Mouse (Mus musculus): ENCODE measurements around the gene Gm20388.
A peak's percentile ranks its signal among the peaks of the same experiment; 100 is the strongest.

Gene Gm20388

GRCm38 (mm10) chr8:123865786-123866185 is 3955.1 kb downstream of the Gm20388 start:
- DNase-seq (ENCODE audit: low spot score): no peak

GRCm38 (mm10) chr8:123866971-123867370 is 3956.3 kb downstream of the Gm20388 start:
- DNase-seq (ENCODE audit: low spot score): no peak

- no peak for DNase-seq (ENCODE audit: low spot score)
These were observed 3961.4 kb downstream of the Gm20388 start for GRCm38 (mm10) chr8:123872048-123872447.

- no peak for DNase-seq (ENCODE audit: low spot score)
These were observed 3962.7 kb downstream of the Gm20388 start for GRCm38 (mm10) chr8:123873364-123873763.

- DNase-seq (ENCODE audit: low spot score): no peak
These were observed 3963.7 kb downstream of the Gm20388 start for GRCm38 (mm10) chr8:123874324-123874723.

- DNase-seq (ENCODE audit: low spot score): no peak
These were observed 3967.2 kb downstream of the Gm20388 start for GRCm38 (mm10) chr8:123877865-123878264.

GRCm38 (mm10) chr8:123880271-123880670 is 3969.6 kb downstream of the Gm20388 start:
- no peak for DNase-seq (ENCODE audit: low spot score)

GRCm38 (mm10) chr8:123880821-123881350 is 3970.2 kb downstream of the Gm20388 start:
- DNase-seq (ENCODE audit: low spot score): no peak

- no peak for DNase-seq (ENCODE audit: low spot score)
These were observed 3971.8 kb downstream of the Gm20388 start for GRCm38 (mm10) chr8:123882412-123882811.

GRCm38 (mm10) chr8:123883094-123883493 is 3972.5 kb downstream of the Gm20388 start:
- no peak for DNase-seq (ENCODE audit: low spot score)

GRCm38 (mm10) chr8:123884721-123885565 is 3974.3 kb downstream of the Gm20388 start:
- DNase-seq (ENCODE audit: low spot score): no peak

- DNase-seq (ENCODE audit: low spot score): no peak
These were observed 3976.5 kb downstream of the Gm20388 start for GRCm38 (mm10) chr8:123887163-123887562.

GRCm38 (mm10) chr8:123887956-123888355 is 3977.3 kb downstream of the Gm20388 start:
- no peak for DNase-seq (ENCODE audit: low spot score)

- DNase-seq (ENCODE audit: low spot score): no peak
These were observed 3979.2 kb downstream of the Gm20388 start for GRCm38 (mm10) chr8:123889797-123890196.

- DNase-seq (ENCODE audit: low spot score): peak; percentile 23
These were observed 3980.6 kb downstream of the Gm20388 start for GRCm38 (mm10) chr8:123891271-123891670.

- no peak for DNase-seq (ENCODE audit: low spot score)
These were observed 3981.4 kb downstream of the Gm20388 start for GRCm38 (mm10) chr8:123891883-123892585.

GRCm38 (mm10) chr8:123892586-123893155 is 3982.0 kb downstream of the Gm20388 start:
- no peak for DNase-seq (ENCODE audit: low spot score)

GRCm38 (mm10) chr8:123893413-123893812 is 3982.8 kb downstream of the Gm20388 start:
- DNase-seq (ENCODE audit: low spot score): no peak

GRCm38 (mm10) chr8:123894502-123895097 is 3984.0 kb downstream of the Gm20388 start, which contains the start of gene Acta1:
Gene Acta1 (minus strand): TSS chr8:123894751.
- no peak for DNase-seq (ENCODE audit: low spot score)

GRCm38 (mm10) chr8:123895230-123895629 is 3984.6 kb downstream of the Gm20388 start:
- DNase-seq (ENCODE audit: low spot score): no peak

GRCm38 (mm10) chr8:123895680-123896365 is 3985.2 kb downstream of the Gm20388 start:
- DNase-seq (ENCODE audit: low spot score): no peak

All from urinary bladder, postnatal 25 days (tissue).